In the genomic region with DNA sequence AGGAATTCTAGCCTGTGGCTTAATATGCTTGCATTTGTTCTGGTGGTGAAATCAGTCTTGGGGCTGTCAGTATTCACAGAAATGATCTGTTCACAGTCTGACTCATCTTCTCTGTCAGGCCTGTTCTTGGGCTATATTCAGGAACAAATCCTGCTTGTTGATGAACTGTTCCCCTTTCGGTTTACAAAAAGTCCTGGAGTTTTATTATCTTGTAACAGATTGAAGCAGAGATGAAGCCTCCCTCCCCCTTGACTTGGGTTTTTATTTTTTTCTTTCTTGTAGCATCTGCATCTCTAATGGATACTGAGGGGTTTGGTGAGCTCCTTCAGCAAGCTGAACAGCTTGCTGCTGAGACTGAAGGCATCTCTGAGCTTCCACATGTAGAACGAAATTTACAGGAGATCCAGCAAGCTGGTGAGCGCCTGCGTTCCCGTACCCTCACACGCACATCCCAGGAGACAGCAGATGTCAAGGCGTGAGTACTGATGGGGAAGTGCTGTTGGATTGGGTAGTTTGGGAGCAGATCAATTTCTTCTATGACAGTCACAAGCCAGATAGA, we compare ENCODE assay signal across 14 mouse cellular contexts. TPM values are rescaled to one million over a fixed set of nuclear protein-coding genes. Genes with fewer than 3 reads are reported as not detected.
A peak's percentile ranks its signal among the peaks of the same experiment; 100 is the strongest.
DNase-seq lines count a peak whose midpoint lies in the region.
"Had no signal": no experiment of that assay in that cellular context is flagged by ENCODE, and none has a peak within 500 bp of the region (broad histone marks: within the 10 kb centered on the region; RNA-seq: fewer than 3 reads in every experiment).

No protein-coding gene starts in this region.

- peak; percentile 15 for DNase-seq in adrenal gland, adult 2 months
- DNase-seq in adrenal gland, postnatal 36 days, result no peak
- peak; percentile 38 to 63 for DNase-seq in left cerebral cortex, postnatal 25 days (ENCODE audit: low spot score in 2 of 2)
- no peak for DNase-seq in left cerebral cortex, adult 8-10 months (ENCODE audit: low spot score in 2 of 2)
- peak; percentile 73 for DNase-seq in brain, adult 2 months (ENCODE audit: low read depth, low spot score)
- peak; percentile 50 to 54 for DNase-seq in layer of hippocampus, postnatal 36 days
- DNase-seq in testis, postnatal 10 days (ENCODE audit: low spot score), result no peak
- no peak for DNase-seq in cerebellum, adult 8-10 months
- DNase-seq: cerebellum, adult 9-11 months; kidney, adult 18-20 months; lung, postnatal 4 days; midbrain, embryonic 14.5 days; thymus, postnatal 4 days had no signal

- intact Hi-C loops in left cerebral cortex, postnatal 25 days (cut with DNase I), result loop anchor here (5.0 kb wide), 1 partner anchor 40 kb away; no protein-coding TSS in a partner anchor

RNA-seq across cellular contexts. Expression of a gene that starts 13.1 kb away (rescaled TPM):
- total RNA-seq in adrenal gland, adult 2 months (2021), result 10 to 100 TPM; 12.3 to 17.5 TPM
- polyA plus RNA-seq in adrenal gland, adult 2 months (2012; rRNA removed), result 5.3 and 5.4 TPM in 2 replicates
- 10 to 100 TPM; 15.7 to 16.1 TPM for total RNA-seq in adrenal gland, postnatal 36 days (2021)
- total RNA-seq in left cerebral cortex, postnatal 25 days (2021), result 10 to 100 TPM; 40.7 to 62.8 TPM
- 10 to 100 TPM; 48.3 to 54.1 (median 49.8) TPM for total RNA-seq in left cerebral cortex, adult 8-10 months (2022)
- total RNA-seq in layer of hippocampus, postnatal 36 days (2021), result 10 to 100 TPM; 56.7 to 74.8 TPM

RNA-seq across cellular contexts. Expression of a gene that starts 48.6 kb away (rescaled TPM):
- 100 to 1,000 TPM; 282 to 394 TPM for total RNA-seq in adrenal gland, adult 2 months (2021)
- polyA plus RNA-seq in adrenal gland, adult 2 months (2012; rRNA removed), result 895 and 922 TPM in 2 replicates
- 100 to 1,000 TPM; 298 to 394 TPM for total RNA-seq in adrenal gland, postnatal 36 days (2021)
- 100 to 1,000 TPM; 501 to 574 TPM for total RNA-seq in left cerebral cortex, postnatal 25 days (2021)
- 100 to 1,000 TPM; 307 to 666 (median 449) TPM for total RNA-seq in left cerebral cortex, adult 8-10 months (2022)
- total RNA-seq in layer of hippocampus, postnatal 36 days (2021), result 100 to 1,000 TPM; 532 to 675 TPM

RNA-seq across cellular contexts. Expression of a gene that starts 55.0 kb away (rescaled TPM):
- 100 to 1,000 TPM; 158 to 202 TPM for total RNA-seq in adrenal gland, adult 2 months (2021)
- 19.3 and 19.6 TPM in 2 replicates for polyA plus RNA-seq in adrenal gland, adult 2 months (2012; rRNA removed)
- 100 to 1,000 TPM; 138 to 410 TPM for total RNA-seq in adrenal gland, postnatal 36 days (2021)
- total RNA-seq in left cerebral cortex, postnatal 25 days (2021), result 100 to 1,000 TPM; 386 to 457 TPM
- total RNA-seq in left cerebral cortex, adult 8-10 months (2022), result 100 to 1,000 TPM; 287 to 602 (median 391) TPM
- 100 to 1,000 TPM; 418 to 575 TPM for total RNA-seq in layer of hippocampus, postnatal 36 days (2021)
- polyA plus RNA-seq: CD4-positive, CD25-positive, alpha-beta regulatory T cell, adult 4 months had no signal

Comparison
In these comparisons a context has a peak if more than half of its experiments do, and no peak if none do; other contexts are left out.
1. DNase-seq: peak in adrenal gland, adult 2 months (single experiment), left cerebral cortex, postnatal 25 days (2 of 2), brain, adult 2 months (single experiment) and layer of hippocampus, postnatal 36 days (2 of 2); none in adrenal gland, postnatal 36 days (0 of 2), left cerebral cortex, adult 8-10 months (0 of 2), testis, postnatal 10 days (single experiment) and cerebellum, adult 8-10 months (single experiment).